Mouse (Mus musculus) testis, adult 2 months (tissue): ENCODE measurements at regions not wholly inside any gene's neighbourhood (a gene's known extent, or its start where the extent isn't known, plus 50 kb on each side); places are given as distances from the start of the nearest gene placed in this dataset.

Source experiments
- CTCF ChIP-seq: fragments of 200-500 bp; IDR thresholded peaks from 2 replicates; pipeline ENCODE4 v1.5.1; 2012; ENCODE audit warnings: low read depth, mild to moderate bottlenecking, inconsistent platforms, low read length, moderate library complexity; ENCODE audit not compliant: control insufficient read depth, insufficient read depth, insufficient replicate concordance
- POLR2A ChIP-seq: fragments of 200-500 bp; IDR thresholded peaks from 2 replicates; pipeline ENCODE4 v1.6.1; 2012; ENCODE audit warnings: low read depth, mild to moderate bottlenecking, inconsistent platforms, low read length, moderate library complexity; ENCODE audit not compliant: control insufficient read depth

GRCm38 (mm10) chr8:10738486-10739081 is 269.7 kb downstream of the Irs2 start:
- no peak for TF ChIP-seq CTCF
- no peak for TF ChIP-seq POLR2A
